ENCODE assay signal across 37 mouse cellular contexts in genomic region chr14:115078064-115078463, GRCm38 (mm10). TPM values are rescaled to one million over a fixed set of nuclear protein-coding genes. Genes with fewer than 3 reads are reported as not detected.
"Had no signal": no experiment of that assay in that cellular context is flagged by ENCODE, and none has a peak within 500 bp of the region (broad histone marks: within the 10 kb centered on the region; RNA-seq: fewer than 3 reads in every experiment).

No protein-coding gene starts in this region.

- H3K4me2 ChIP-seq: heart, embryonic 11.5 days; heart, embryonic 12.5 days; heart, embryonic 13.5 days; heart, embryonic 15.5 days; hindbrain, embryonic 12.5 days; hindbrain, embryonic 13.5 days; hindbrain, embryonic 14.5 days; hindbrain, embryonic 15.5 days; intestine, embryonic 15.5 days; kidney, embryonic 15.5 days had no signal

- H3K4me3 ChIP-seq: heart, embryonic 10.5 days; heart, embryonic 12.5 days; heart, embryonic 13.5 days; heart, embryonic 15.5 days; hindbrain, embryonic 10.5 days; hindbrain, embryonic 12.5 days; hindbrain, embryonic 13.5 days; hindbrain, embryonic 15.5 days; intestine, embryonic 15.5 days; kidney, embryonic 15.5 days; layer of hippocampus, adult 2 months had no signal

- H3K4me1 ChIP-seq: heart, embryonic 10.5 days; heart, embryonic 12.5 days; heart, embryonic 15.5 days; hindbrain, embryonic 12.5 days; hindbrain, embryonic 15.5 days; intestine, embryonic 15.5 days; kidney, embryonic 15.5 days had no signal

- H3K9me3 ChIP-seq: heart, embryonic 10.5 days; heart, embryonic 12.5 days; heart, embryonic 13.5 days; heart, embryonic 15.5 days; hindbrain, embryonic 10.5 days; hindbrain, embryonic 12.5 days; hindbrain, embryonic 13.5 days; hindbrain, embryonic 15.5 days; intestine, embryonic 15.5 days; kidney, embryonic 15.5 days had no signal

- H3K27ac ChIP-seq: heart, embryonic 10.5 days; heart, embryonic 13.5 days; heart, embryonic 15.5 days; hindbrain, embryonic 10.5 days; hindbrain, embryonic 12.5 days; hindbrain, embryonic 13.5 days; hindbrain, embryonic 14.5 days; hindbrain, embryonic 15.5 days; hindbrain, postnatal 0 days; intestine, embryonic 15.5 days; kidney, embryonic 15.5 days; kidney, postnatal 0 days; layer of hippocampus, adult 2 months had no signal

- H3K36me3 ChIP-seq: heart, embryonic 10.5 days; heart, embryonic 12.5 days; heart, embryonic 13.5 days; heart, embryonic 15.5 days; hindbrain, embryonic 10.5 days; hindbrain, embryonic 12.5 days; hindbrain, embryonic 13.5 days; hindbrain, embryonic 15.5 days; intestine, embryonic 15.5 days; kidney, embryonic 15.5 days had no signal

- DNase-seq: heart, postnatal 10 days; heart, postnatal 14 days; heart, postnatal 36 days; heart, postnatal 4 days; kidney, adult 11 months; kidney, adult 18-20 months; kidney, adult 2 months; kidney, adult 8-10 months; kidney, adult 9 months; kidney, postnatal 10 days; kidney, postnatal 14 days; kidney, postnatal 25 days; kidney, postnatal 36 days; kidney, postnatal 4 days; layer of hippocampus, adult 9-11 months; layer of hippocampus, postnatal 36 days had no signal

- H3K27me3 ChIP-seq: heart, embryonic 12.5 days; heart, embryonic 13.5 days; heart, embryonic 15.5 days; hindbrain, embryonic 12.5 days; hindbrain, embryonic 13.5 days; hindbrain, embryonic 15.5 days; intestine, embryonic 15.5 days; kidney, embryonic 15.5 days had no signal

- ATAC-seq: hindbrain, embryonic 16.5 days; hindbrain, postnatal 0 days; inflammation-experienced regulatory T-cells, adult 6 months; intestine, embryonic 15.5 days; intestine, embryonic 16.5 days; intestine, postnatal 0 days had no signal

- H3K9ac ChIP-seq: heart, embryonic 12.5 days; heart, embryonic 13.5 days; heart, embryonic 15.5 days; hindbrain, embryonic 12.5 days; hindbrain, embryonic 13.5 days; hindbrain, embryonic 14.5 days; hindbrain, embryonic 15.5 days; intestine, embryonic 15.5 days; kidney, embryonic 15.5 days had no signal

RNA-seq across cellular contexts. Expression of gene Gpc5, which starts 14.0 kb away (rescaled TPM):
- polyA plus RNA-seq: heart, postnatal 0 days; inflammation-experienced regulatory T-cells, adult 6 months; large intestine, adult 2 months had no signal
